Mouse (Mus musculus): ENCODE data around the gene Txn1.

Gene Txn1

GRCm38 (mm10) chr4:57940631-57941030, 15.6 kb downstream of the Txn1 start:
- DNase-seq, result no peak

- no peak for DNase-seq
Measured at GRCm38 (mm10) chr4:57937292-57937691, 18.9 kb downstream of the Txn1 start.

- no peak for DNase-seq
Measured at GRCm38 (mm10) chr4:57934181-57934580, 22.0 kb downstream of the Txn1 start.

GRCm38 (mm10) chr4:57930559-57931170, 25.5 kb downstream of the Txn1 start:
- no peak for DNase-seq

GRCm38 (mm10) chr4:57927464-57928205, 28.6 kb downstream of the Txn1 start:
- peak; percentile 45 to 50 for DNase-seq

- DNase-seq, result no peak
Measured at GRCm38 (mm10) chr4:57924556-57925071, 31.6 kb downstream of the Txn1 start.

GRCm38 (mm10) chr4:57922171-57922570, 34.0 kb downstream of the Txn1 start:
- DNase-seq, result no peak

- no peak for DNase-seq
Measured at GRCm38 (mm10) chr4:57920522-57920921, 35.7 kb downstream of the Txn1 start.

- DNase-seq, result no peak
Measured at GRCm38 (mm10) chr4:57919494-57920423, 36.5 kb downstream of the Txn1 start.

- DNase-seq, result peak in 1 of 2 experiments; percentile 25
Measured at GRCm38 (mm10) chr4:57916711-57917110, 39.5 kb downstream of the Txn1 start.

GRCm38 (mm10) chr4:57916201-57916661, 40.0 kb downstream of the Txn1 start, which contains the start of gene D630039A03Rik:
D630039A03Rik (minus strand) TSS chr4:57916297.
- peak; percentile 81 to 82 for DNase-seq

GRCm38 (mm10) chr4:57915216-57915965, 40.8 kb downstream of the Txn1 start:
- peak; percentile 90 to 92 for DNase-seq

- peak; percentile 23 to 40 for DNase-seq
Measured at GRCm38 (mm10) chr4:57914193-57915190, 41.7 kb downstream of the Txn1 start.

- peak; percentile 42 to 65 for DNase-seq
Measured at GRCm38 (mm10) chr4:57913021-57913420, 43.2 kb downstream of the Txn1 start.

GRCm38 (mm10) chr4:57908860-57909259, 47.4 kb downstream of the Txn1 start:
- no peak for DNase-seq

- no peak for DNase-seq
Measured at GRCm38 (mm10) chr4:57906708-57907107, 49.5 kb downstream of the Txn1 start.

- peak; percentile 75 for DNase-seq
Measured at GRCm38 (mm10) chr4:57904638-57905037, 51.6 kb downstream of the Txn1 start.

- peak; percentile 69 to 86 for DNase-seq
Measured at GRCm38 (mm10) chr4:57904211-57904610, 52.0 kb downstream of the Txn1 start.

- no peak for DNase-seq
Measured at GRCm38 (mm10) chr4:57902619-57903018, 53.6 kb downstream of the Txn1 start.

GRCm38 (mm10) chr4:57901210-57901609, 55.0 kb downstream of the Txn1 start:
- peak; percentile 35 to 82 for DNase-seq

- no peak for DNase-seq
Measured at GRCm38 (mm10) chr4:57896631-57897030, 59.6 kb downstream of the Txn1 start.

Data from kidney, postnatal 36 days (tissue).